ENCODE assay signal across 20 mouse cellular contexts in the genomic region with DNA sequence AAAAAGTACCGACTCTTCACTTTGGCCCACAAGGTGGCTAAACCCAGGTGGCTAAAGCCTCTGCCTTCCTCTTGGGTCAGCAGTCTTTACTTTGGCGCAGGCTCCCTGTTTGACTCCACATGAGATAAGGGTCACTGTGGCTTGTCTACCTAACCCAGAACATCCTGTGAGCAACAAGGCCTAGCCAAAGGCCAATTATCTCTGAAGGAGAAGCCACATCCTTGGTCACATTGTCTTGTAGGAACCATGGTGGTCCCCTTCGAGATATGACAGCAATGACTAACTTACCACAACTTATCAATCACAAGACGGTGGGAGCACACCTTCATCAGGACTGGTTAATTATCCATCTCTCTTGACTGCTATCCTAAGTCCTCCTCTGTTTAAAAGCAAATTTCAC.
"Had no signal": no experiment of that assay in that cellular context is flagged by ENCODE, and none has a peak within 500 bp of the region (broad histone marks: within the 10 kb centered on the region; RNA-seq: fewer than 3 reads in every experiment).

No protein-coding gene starts in this region.

- H3K9ac ChIP-seq: lung, embryonic 14.5 days; midbrain, embryonic 12.5 days; neural tube, embryonic 13.5 days; neural tube, embryonic 15.5 days had no signal

- H3K9me3 ChIP-seq: megakaryocyte, embryonic 14.5 days; midbrain, embryonic 10.5 days; midbrain, embryonic 12.5 days; neural tube, embryonic 13.5 days; neural tube, embryonic 15.5 days had no signal

- DNase-seq: lung, adult 18-20 months; lung, embryonic 14.5 days; lung, postnatal 10 days; lung, postnatal 4 days; midbrain, embryonic 14.5 days; retina, postnatal 1 day; right cerebral cortex, adult 18-20 months; right cerebral cortex, postnatal 25 days; right cerebral cortex, postnatal 4 days; spleen, adult 18-20 months; thymus, adult 18-20 months; thymus, postnatal 14 days; thymus, postnatal 36 days had no signal

- ATAC-seq: midbrain, embryonic 16.5 days had no signal

- H3K27ac ChIP-seq: midbrain, embryonic 10.5 days; midbrain, embryonic 12.5 days; neural tube, embryonic 13.5 days; neural tube, embryonic 15.5 days had no signal

- H3K36me3 ChIP-seq: midbrain, embryonic 10.5 days; midbrain, embryonic 12.5 days; neural tube, embryonic 13.5 days; neural tube, embryonic 15.5 days had no signal

- H3K4me2 ChIP-seq: lung, embryonic 14.5 days; midbrain, embryonic 12.5 days; neural tube, embryonic 13.5 days; neural tube, embryonic 15.5 days had no signal

- H3K4me3 ChIP-seq: midbrain, embryonic 10.5 days; midbrain, embryonic 12.5 days; myocyte; neural tube, embryonic 13.5 days; neural tube, embryonic 15.5 days had no signal
